Mouse (Mus musculus) kidney, postnatal 36 days (tissue): ENCODE results near the gene Snapc5.

Experiments used
- DNase-seq, 2 experiments: peaks; one replicate each; pipeline ENCODE4 v3.0.0; 2021 to 2022; ENCODE audit warnings: mixed read lengths in 2 of 2

Snapc5 gene

DNA sequence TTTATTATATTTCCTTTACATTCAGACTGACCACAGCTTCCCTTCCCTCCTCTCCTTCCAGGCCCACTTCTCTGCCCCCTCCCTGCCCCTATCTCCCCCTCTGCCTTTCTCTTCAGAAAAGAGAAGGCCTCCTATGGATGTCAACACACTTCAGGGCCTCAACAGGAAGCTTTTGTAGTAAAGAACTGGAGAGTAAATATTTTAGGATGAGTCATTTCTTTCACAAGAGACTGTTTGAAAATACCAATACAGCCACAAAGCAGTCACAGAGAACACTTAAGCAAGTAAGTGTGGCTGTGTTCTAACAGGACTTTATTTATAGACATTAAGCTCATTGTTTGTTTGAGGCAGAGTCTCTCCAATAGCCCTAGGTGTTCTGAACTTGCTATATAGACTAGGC lies 23.3 kb downstream of the Snapc5 start:
- DNase-seq: no peak

- DNase-seq: no peak
Observed at GRCm38 (mm10) chr9:64202866-64203265, 23.8 kb downstream of the Snapc5 start.

DNA sequence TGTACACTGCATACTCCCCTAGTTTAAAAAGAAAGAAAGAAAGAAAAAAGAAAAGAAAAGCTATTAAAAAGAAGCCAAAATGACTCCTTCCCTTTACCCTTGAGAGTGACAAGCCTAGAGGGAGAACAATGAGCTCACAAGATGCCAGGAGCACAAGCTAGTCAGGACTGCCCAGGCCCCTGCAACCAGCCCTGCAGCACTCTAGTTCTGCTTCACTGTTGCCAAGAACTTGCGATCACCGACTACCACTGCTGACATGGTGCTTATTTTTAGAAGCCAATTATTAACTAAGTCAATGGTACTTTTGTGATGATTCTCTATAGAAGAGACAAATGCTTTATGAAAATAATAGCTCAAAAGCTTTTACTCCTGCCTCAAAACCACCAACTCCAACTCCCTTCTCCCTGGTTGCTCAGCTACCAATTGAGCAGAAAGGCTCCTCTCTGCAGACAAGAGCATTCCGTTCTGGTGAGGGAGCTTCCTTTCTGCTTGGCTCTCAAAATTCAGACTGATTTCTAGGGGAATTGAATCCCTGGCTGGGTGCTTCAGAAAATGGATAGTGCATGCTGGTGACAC lies 28.5 kb downstream of the Snapc5 start:
- peak; percentile 33 to 40 for DNase-seq

- no peak for DNase-seq
Observed at GRCm38 (mm10) chr9:64214452-64214851, 35.4 kb downstream of the Snapc5 start.

DNA sequence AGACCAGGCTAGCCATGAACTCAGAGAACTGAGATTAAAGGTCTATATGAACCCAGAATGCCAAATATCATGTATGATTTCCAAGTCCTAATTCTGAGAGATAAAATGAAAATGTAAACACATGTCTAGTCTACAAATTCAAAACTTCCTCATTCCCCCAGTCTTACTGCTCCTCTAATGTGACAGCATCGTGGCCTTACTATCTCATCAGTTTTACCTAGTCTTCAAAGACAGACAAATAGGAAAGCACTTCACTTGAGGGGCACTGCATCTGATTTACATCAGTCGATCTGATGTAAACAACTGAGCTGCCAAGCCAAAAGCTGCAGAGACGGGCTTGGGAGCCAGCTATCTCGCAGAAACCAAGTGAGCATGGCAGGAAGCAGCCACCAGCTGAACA lies 37.0 kb downstream of the Snapc5 start:
- no peak for DNase-seq

DNA sequence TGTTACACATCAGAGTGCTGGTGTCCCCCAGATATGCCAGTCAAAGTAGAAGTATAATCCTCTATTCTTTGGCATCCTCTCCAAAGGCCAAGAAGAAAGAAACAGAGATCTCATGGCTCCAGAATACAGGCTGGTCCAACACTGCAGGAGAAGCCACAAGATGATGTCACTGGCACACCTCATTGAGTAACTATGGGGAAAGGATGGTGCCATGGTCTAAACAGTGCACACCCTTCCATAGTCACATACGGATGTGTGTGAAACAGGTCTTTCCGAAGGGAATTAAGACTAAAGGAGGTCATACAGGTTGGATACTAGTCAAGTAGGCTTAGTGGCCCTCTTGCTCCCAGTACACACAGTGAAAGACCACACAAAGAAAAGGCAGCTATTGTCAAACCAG lies 37.6 kb downstream of the Snapc5 start:
- DNase-seq: no peak

DNA sequence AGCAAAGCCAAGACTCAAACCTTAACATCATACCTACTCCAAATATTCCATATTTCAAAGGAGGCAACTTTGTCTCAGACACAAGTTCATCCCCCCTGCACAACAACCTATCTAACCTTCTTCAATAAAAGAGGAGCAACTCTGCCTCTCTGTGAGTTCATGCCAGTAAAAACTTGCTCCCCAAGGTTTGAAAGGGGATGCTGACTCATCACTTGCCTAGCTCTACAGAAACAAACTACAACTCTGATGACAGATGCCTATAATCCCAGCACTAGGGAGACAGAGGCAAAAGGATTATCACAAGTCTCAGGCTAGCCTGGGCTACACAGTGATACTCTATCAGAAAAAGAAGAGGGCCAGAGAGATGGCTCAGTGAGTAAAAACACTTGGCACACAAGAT lies 38.8 kb downstream of the Snapc5 start:
- DNase-seq: no peak

- DNase-seq: no peak
Observed at GRCm38 (mm10) chr9:64219305-64219704, 40.2 kb downstream of the Snapc5 start.

DNA sequence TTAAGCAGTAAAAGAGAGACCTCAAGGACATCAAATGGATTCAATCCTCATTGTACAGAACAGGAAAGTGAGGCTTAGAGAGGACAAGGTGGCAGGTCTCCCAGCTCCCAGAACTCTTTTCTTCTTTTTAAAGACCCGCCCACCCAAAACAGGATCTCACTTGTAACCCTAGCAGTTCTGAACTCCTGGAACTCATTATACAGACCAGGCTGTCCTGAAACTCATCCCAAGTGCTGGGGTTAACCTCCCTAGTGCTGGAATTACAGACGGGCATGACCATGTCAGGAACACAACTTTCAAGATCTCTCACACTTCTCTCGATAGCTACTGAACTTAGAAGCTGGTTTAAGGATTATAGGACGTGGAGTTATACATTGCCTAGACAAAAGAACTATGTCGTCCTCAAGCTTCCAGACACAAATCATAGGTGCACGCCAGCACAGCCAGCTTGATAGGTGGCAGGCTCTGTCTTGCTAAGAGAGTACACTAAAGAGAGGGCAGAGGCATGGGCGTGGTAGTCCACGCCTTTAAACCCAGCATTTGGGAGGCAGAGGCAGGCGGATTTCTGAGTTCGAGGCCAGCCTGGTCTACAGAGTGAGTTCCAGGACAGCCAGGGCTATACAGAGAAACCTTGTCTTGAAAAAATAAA lies 40.8 kb downstream of the Snapc5 start:
- DNase-seq: no peak

GRCm38 (mm10) chr9:64220603-64221002 lies 41.5 kb downstream of the Snapc5 start:
- no peak for DNase-seq

DNA sequence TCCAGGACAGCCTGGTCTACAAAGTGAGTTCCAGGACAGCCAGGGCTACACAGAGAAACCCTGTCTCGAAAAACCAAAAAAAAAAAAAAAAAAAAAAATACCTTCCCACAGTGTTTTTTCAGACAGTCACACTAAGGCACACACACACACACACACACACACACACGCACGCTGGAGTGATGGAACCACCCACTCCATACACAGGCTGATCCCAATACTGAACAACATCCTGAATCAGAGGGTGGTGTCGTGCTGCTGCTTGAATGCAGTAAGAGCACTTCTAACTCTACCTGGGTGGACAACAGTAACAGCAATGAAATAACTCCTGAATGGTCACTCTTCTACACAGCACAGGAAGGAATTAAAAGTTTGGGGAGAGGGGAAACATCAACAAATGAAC lies 42.4 kb downstream of the Snapc5 start:
- no peak for DNase-seq

GRCm38 (mm10) chr9:64222098-64222497 lies 43.0 kb downstream of the Snapc5 start:
- DNase-seq: no peak

DNA sequence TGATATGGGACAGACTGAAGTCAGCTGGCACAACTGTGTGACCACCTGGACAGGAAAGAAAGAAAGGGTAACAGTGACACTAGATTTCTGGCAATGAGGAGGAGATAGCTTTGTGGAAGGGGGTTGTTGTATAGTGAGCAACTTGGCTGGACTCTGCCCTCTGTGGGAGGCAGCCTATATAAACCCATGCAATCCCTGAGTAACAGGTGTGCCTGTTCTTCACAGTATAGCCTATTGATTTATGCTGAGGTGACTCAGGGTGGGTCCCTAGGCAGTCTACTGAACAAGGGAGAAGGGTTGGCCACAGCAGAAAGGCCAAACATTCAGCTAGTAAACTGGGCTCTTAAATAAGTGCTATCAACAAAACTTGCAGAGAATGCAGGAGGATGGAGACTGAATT lies 46.7 kb downstream of the Snapc5 start:
- no peak for DNase-seq

DNA sequence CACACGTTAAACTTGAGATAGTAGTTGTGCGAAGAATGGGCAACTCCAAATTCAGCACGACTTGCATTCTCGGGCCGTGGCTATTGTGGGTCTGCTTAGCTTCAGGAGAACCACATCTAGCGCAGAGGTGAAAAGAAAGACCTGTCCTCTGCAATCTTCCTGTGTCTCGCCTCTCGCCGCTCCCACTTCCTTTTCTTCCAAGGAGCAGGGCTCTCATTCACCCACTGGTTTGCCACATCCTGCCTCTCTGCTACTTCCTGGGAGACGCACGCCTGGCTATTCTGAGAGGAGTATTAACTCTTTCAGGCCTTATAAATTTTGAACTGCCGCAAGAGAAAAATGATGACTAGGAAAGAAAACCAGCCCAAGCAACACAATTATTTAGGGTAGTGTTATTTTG lies 48.7 kb downstream of the Snapc5 start:
- peak in 1 of 2 experiments; percentile 19 for DNase-seq

- no peak for DNase-seq
Observed at GRCm38 (mm10) chr9:64228972-64229371, 49.9 kb downstream of the Snapc5 start.

GRCm38 (mm10) chr9:64231171-64231570 lies 52.1 kb downstream of the Snapc5 start:
- peak; percentile 46 to 47 for DNase-seq

- DNase-seq: no peak
Observed at GRCm38 (mm10) chr9:64231674-64232073, 52.6 kb downstream of the Snapc5 start.

GRCm38 (mm10) chr9:64232257-64232957 lies 53.3 kb downstream of the Snapc5 start:
- DNase-seq: peak; percentile 30 to 43
